Mouse (Mus musculus) midbrain, embryonic 12.5 days (tissue): ENCODE results near the gene Pirt. TPM values are rescaled to one million over a fixed set of nuclear protein-coding genes. Genes with fewer than 3 reads are reported as not detected.

Source experiments
- ATAC-seq: fragments of 200-750 bp; cut with Nextera tagmentation; 2 replicates; pipeline ENCODE4 v1.8.0; 2017; ENCODE audit warnings: low read depth, moderate TSS enrichment, moderate library complexity; ENCODE audit not compliant: low FRiP score
- H3K27ac ChIP-seq: fragments of 300-500 bp; sonication (generic); replicated peaks from 2 replicates; pipeline ENCODE4 v1.5.1; 2016; ENCODE audit warnings: mild to moderate bottlenecking
- H3K27me3 ChIP-seq: fragments of 300-500 bp; sonication (generic); 2 replicates; pipeline ENCODE4 v1.6.1; 2016; ENCODE audit warnings: mild to moderate bottlenecking
- H3K36me3 ChIP-seq: fragments of 300-500 bp; sonication (generic); 2 replicates; pipeline ENCODE4 v1.6.1; 2016
- H3K4me1 ChIP-seq: fragments of 300-500 bp; sonication (generic); 2 replicates; pipeline ENCODE4 v1.6.1; 2016
- H3K4me2 ChIP-seq: fragments of 300-500 bp; sonication (generic); replicated peaks from 2 replicates; pipeline ENCODE4 v1.6.1; 2016; ENCODE audit warnings: mild to moderate bottlenecking, moderate library complexity
- H3K4me3 ChIP-seq: fragments of 300-500 bp; sonication (generic); 2 replicates; pipeline ENCODE4 v1.5.1; 2016; ENCODE audit warnings: mild to moderate bottlenecking
- H3K9ac ChIP-seq: fragments of 300-500 bp; sonication (generic); replicated peaks from 2 replicates; pipeline ENCODE4 v1.6.1; 2016; ENCODE audit warnings: mild to moderate bottlenecking, moderate library complexity
- H3K9me3 ChIP-seq: fragments of 300-500 bp; sonication (generic); 2 replicates; pipeline ENCODE4 v1.6.1; 2016; ENCODE audit warnings: mild to moderate bottlenecking
- WGBS: fragments of 180-500 bp; shearing (Covaris S2); methylation state at CpG from one replicate; pipeline ENCODE4 v1.1.7; 2016; 5-methylcytosine and 5-hydroxymethylcytosine counted together
- polyA plus RNA-seq: library from polyadenylated mRNA; unstranded; fragments of >200 nt; fragmentation: Nextera tagmentation; extraction: Ambion mirVana; gene quantifications from 2 replicates; pipeline ENCODE4 v1.2.1, GENCODE M21; 2016

Pirt gene
- polyA plus RNA-seq, 1 experiment from 2014 or later, result 0.98 TPM

- Histone ChIP-seq H3K9ac (no peak within 1 kb of the TSS), H3K9me3 (no peaks in the 10 kb centered on the region), H3K4me2 (no peak within 1 kb of the TSS), H3K27me3 (no peaks in the 10 kb centered on the region), H3K4me3 (no peak within 1 kb of the TSS), H3K36me3 (no peaks in the 10 kb centered on the region), H3K27ac (no peak within 1 kb of the TSS), H3K4me1 (no peaks in the 10 kb centered on the region)
- WGBS, result 86% methylated on average over 9 of the region's 9 CpGs
- ATAC-seq, result no peak
These were observed 44.5 kb downstream of the Pirt start, which contains the start of gene Tmem238l for GRCm38 (mm10) chr11:66956303-66956702. Gene Tmem238l, plus strand, starts transcription at chr11:66956638.

- Histone ChIP-seq H3K4me1 (no peaks in the 10 kb centered on the region), H3K27me3 (no peaks in the 10 kb centered on the region), H3K4me3 (no peak overlapping the region), H3K9me3 (no peaks in the 10 kb centered on the region), H3K9ac (no peak overlapping the region), H3K36me3 (no peaks in the 10 kb centered on the region), H3K4me2 (no peak overlapping the region), H3K27ac (no peak overlapping the region)
- 91% methylated on average over 1 of the region's 1 CpGs for WGBS
- no peak for ATAC-seq
These were observed 49.0 kb downstream of the Pirt start for GRCm38 (mm10) chr11:66960797-66961196.

DNA sequence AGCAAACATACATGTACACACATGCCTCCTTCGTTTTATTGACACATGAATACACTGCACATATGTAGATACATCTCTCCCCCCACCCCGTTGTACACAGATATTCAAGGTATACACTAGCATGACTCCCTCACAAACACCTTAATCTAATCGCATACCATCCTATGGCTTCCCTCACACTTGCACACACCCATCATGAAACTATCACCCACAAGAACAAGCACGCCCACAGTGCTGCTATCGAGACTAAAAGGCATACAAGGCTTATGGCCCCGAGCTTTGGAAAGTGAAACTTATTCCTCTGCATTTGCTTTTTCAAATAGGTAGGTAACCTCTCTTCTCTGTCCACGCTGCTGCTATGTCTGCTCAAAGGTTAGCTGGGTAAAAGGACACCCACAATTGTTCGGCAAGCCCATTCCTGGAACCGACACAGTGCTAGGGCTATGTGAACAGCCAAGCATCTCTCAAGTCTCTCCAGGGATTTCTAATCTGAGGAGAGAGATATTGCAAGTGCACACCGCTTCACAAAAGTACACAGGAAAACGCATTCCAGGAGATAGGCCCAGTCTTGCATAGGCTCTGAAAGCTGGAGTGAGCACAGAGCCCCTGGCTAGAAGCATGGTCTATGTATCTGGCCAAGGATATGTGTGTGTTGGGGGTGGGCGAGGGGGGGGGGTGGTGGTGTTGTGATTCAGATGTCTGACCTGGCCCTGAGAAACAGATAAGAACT, 49.8 kb downstream of the Pirt start:
- no peaks in the 10 kb centered on the region for H3K4me1 ChIP-seq
- no peak overlapping the region for H3K27ac ChIP-seq
- 88% methylated on average over 12 of the region's 12 CpGs for WGBS
- H3K36me3 ChIP-seq, result no peaks in the 10 kb centered on the region
- no peak for ATAC-seq
- H3K27me3 ChIP-seq, result no peaks in the 10 kb centered on the region
- H3K9me3 ChIP-seq, result no peaks in the 10 kb centered on the region
- no peak overlapping the region for H3K4me3 ChIP-seq
- no peak overlapping the region for H3K9ac ChIP-seq
- no peak overlapping the region for H3K4me2 ChIP-seq

DNA sequence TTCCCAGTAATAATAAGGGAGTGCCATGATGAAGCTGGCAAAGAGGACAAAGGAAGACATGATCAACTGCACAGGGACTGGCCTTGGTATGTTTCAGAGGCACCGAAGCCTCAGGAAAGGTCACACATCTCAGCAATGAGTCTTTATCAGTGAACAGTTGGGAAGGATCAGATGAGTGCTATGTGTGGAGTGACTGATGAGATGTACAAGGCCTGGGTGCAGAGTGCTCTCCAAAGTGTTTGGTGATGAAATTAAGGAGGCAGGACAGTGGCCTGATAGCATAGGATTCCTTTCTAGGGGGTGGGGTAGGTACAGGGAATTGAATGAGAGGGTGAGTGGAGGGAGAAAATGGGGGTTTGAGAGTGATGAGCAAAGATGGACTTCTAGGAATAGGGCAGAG, 51.7 kb downstream of the Pirt start:
- no peak for ATAC-seq
- no peak overlapping the region for H3K9ac ChIP-seq
- no peak overlapping the region for H3K27ac ChIP-seq
- no peak overlapping the region for H3K4me3 ChIP-seq
- H3K27me3 ChIP-seq, result no peaks in the 10 kb centered on the region
- no peaks in the 10 kb centered on the region for H3K36me3 ChIP-seq
- 100% methylated on average over 1 of the region's 1 CpGs for WGBS
- no peaks in the 10 kb centered on the region for H3K4me1 ChIP-seq
- H3K9me3 ChIP-seq, result no peaks in the 10 kb centered on the region
- H3K4me2 ChIP-seq, result no peak overlapping the region

- WGBS, result 27% methylated on average over 7 of the region's 7 CpGs
- ATAC-seq, result no peak
- Histone ChIP-seq H3K4me3 (no peak overlapping the region), H3K9me3 (no peaks in the 10 kb centered on the region), H3K4me2 (no peak overlapping the region), H3K27me3 (no peaks in the 10 kb centered on the region; the same call in 1 of the 2 replicates), H3K4me1 (no peaks in the 10 kb centered on the region), H3K27ac (no peak overlapping the region), H3K9ac (no peak overlapping the region), H3K36me3 (no peaks in the 10 kb centered on the region)
These were observed 54.8 kb downstream of the Pirt start for GRCm38 (mm10) chr11:66966500-66967116.

- 80% methylated on average over 1 of the region's 1 CpGs for WGBS
- Histone ChIP-seq H3K9ac (no peak overlapping the region), H3K9me3 (no peaks in the 10 kb centered on the region), H3K4me3 (no peak overlapping the region), H3K4me1 (no peaks in the 10 kb centered on the region), H3K27ac (no peak overlapping the region), H3K36me3 (no peaks in the 10 kb centered on the region), H3K4me2 (no peak overlapping the region), H3K27me3 (no peaks in the 10 kb centered on the region; the same call in 1 of the 2 replicates)
- ATAC-seq, result no peak
These were observed 56.8 kb downstream of the Pirt start for GRCm38 (mm10) chr11:66968575-66968974.

DNA sequence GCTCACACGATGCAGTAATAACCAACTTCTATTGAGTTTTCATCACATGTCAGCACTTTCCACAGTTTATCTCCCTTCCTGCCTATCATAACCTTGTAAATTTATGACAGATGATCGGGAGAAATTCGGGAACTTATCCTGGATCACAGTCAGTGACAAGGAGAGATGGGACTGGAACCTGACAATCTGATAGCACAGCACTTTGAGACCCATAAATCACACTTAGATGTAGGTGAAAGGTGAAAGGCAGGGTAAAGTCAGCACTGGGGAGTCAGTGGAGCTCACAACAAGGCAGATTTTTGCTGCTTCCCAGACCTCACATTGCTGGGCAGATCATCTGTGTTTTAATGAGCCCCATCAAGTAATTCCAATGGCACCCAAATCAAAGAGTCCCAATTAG, 61.7 kb downstream of the Pirt start:
- Histone ChIP-seq H3K9me3 (no peaks in the 10 kb centered on the region; the same call in 1 of the 2 replicates), H3K4me2 (no peak overlapping the region), H3K9ac (no peak overlapping the region), H3K4me3 (no peak overlapping the region), H3K36me3 (no peaks in the 10 kb centered on the region), H3K27ac (no peak overlapping the region), H3K27me3 (no peaks in the 10 kb centered on the region; the same call in 1 of the 2 replicates), H3K4me1 (no peaks in the 10 kb centered on the region)
- 83% methylated on average over 3 of the region's 3 CpGs for WGBS
- no peak for ATAC-seq

GRCm38 (mm10) chr11:66975606-66976330, 64.0 kb downstream of the Pirt start:
- ATAC-seq, result no peak
- H3K4me1 ChIP-seq, result no peaks in the 10 kb centered on the region
- H3K27me3 ChIP-seq, result no peaks in the 10 kb centered on the region; the same call in 1 of the 2 replicates
- 87% methylated on average over 7 of the region's 7 CpGs for WGBS
- H3K9ac ChIP-seq, result no peak overlapping the region
- no peak overlapping the region for H3K4me2 ChIP-seq
- H3K9me3 ChIP-seq, result no peaks in the 10 kb centered on the region; the same call in 1 of the 2 replicates
- no peak overlapping the region for H3K27ac ChIP-seq
- H3K36me3 ChIP-seq, result no peaks in the 10 kb centered on the region
- no peak overlapping the region for H3K4me3 ChIP-seq

Other genes with a start within 250 kb of the Pirt start
- gene Tmem238l, start 44.7 kb downstream of the Pirt start, polyA plus RNA-seq, result not detected in 2 replicates
- 1.2 and 1.3 TPM in 2 replicates for gene Tmem220, start 113.2 kb downstream of the Pirt start, polyA plus RNA-seq
- 34.8 and 37.5 TPM in 2 replicates for gene Adprm, start 140.6 kb downstream of the Pirt start, polyA plus RNA-seq
- 17.5 and 19.8 TPM in 2 replicates for gene Sco1, start 140.7 kb downstream of the Pirt start, polyA plus RNA-seq
- gene Myh3, start 166.3 kb downstream of the Pirt start, polyA plus RNA-seq, result 0.71 and 0.75 TPM in 2 replicates